Mouse (Mus musculus) thymus, postnatal 36 days (tissue): ENCODE measurements at regions not wholly inside any gene's neighbourhood (a gene's known extent, or its start where the extent isn't known, plus 50 kb on each side); places are given as distances from the start of the nearest gene placed in this dataset.

Source experiments
- DNase-seq, 2 experiments: peaks; one replicate each; pipeline ENCODE4 v3.0.0; 2022; ENCODE audit warnings: mixed read lengths in 2 of 2

- DNase-seq: no peak
Measured at GRCm38 (mm10) chr6:133170548-133170947, 65.8 kb downstream of the Smim10l1 start.

GRCm38 (mm10) chr6:133171286-133171685 lies 66.6 kb downstream of the Smim10l1 start:
- no peak for DNase-seq

GRCm38 (mm10) chr6:133206173-133206572 lies 85.8 kb upstream of the 5530400C23Rik start:
- peak in 1 of 2 experiments; percentile 25 for DNase-seq
